9 mouse cellular contexts compared by ENCODE assay signal in the genomic region with DNA sequence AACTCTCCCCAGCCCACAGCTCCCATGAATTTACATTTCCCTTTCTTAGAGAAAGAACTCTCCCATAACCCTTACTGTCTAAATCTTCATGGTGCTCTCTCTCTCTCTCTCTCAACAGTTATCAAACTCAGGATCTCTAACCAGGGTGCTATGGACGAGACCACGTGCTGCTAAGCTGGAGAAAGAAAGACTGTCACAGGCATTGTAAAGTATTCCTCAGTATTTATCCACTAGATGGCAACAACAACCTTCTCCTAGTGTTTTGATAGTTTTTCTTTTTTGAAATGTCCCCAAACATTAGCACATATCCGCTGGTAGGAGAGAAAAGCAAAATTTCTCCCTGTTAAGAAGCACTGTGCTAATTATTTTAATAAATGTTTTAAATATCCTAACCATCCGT. TPM values are rescaled to one million over a fixed set of nuclear protein-coding genes. Genes with fewer than 3 reads are reported as not detected.
A peak's percentile ranks its signal among the peaks of the same experiment; 100 is the strongest.
DNase-seq lines count a peak whose midpoint lies in the region; ATAC-seq and TF ChIP-seq lines count a peak whose summit lies in the region.
"Had no signal": no experiment of that assay in that cellular context is flagged by ENCODE, and none has a peak within 500 bp of the region (broad histone marks: within the 10 kb centered on the region; RNA-seq: fewer than 3 reads in every experiment).

No protein-coding gene starts in this region.

- no peaks in the 10 kb centered on the region for H3K9me3 ChIP-seq in intestine, postnatal 0 days (ENCODE audit: control insufficient read depth)
- no peaks in the 10 kb centered on the region for H3K9me3 ChIP-seq in intestine, embryonic 16.5 days (ENCODE audit: control insufficient read depth, low read length)
- H3K9me3 ChIP-seq in stomach, postnatal 0 days (ENCODE audit: control insufficient read depth, low read length): no peaks in the 10 kb centered on the region
- H3K9me3 ChIP-seq: megakaryocyte, embryonic 14.5 days had no signal

- H3K9ac ChIP-seq in intestine, postnatal 0 days (ENCODE audit: low read depth, low read length): no peak overlapping the region
- no peak overlapping the region for H3K9ac ChIP-seq in intestine, embryonic 16.5 days (ENCODE audit: low read depth, low read length)
- no peak overlapping the region for H3K9ac ChIP-seq in stomach, postnatal 0 days (ENCODE audit: low read length)

- H3K4me1 ChIP-seq in intestine, postnatal 0 days (replicated peaks; ENCODE audit: control insufficient read depth, insufficient read depth, low read length): no peaks in the 10 kb centered on the region
- no peaks in the 10 kb centered on the region for H3K4me1 ChIP-seq in intestine, embryonic 16.5 days (ENCODE audit: control insufficient read depth, insufficient read depth, low read length)
- no peaks in the 10 kb centered on the region for H3K4me1 ChIP-seq in cortical plate, adult 2 months (ENCODE audit: control insufficient read depth, insufficient read depth, low read length)
- H3K4me1 ChIP-seq in stomach, postnatal 0 days (replicated peaks; ENCODE audit: control insufficient read depth, insufficient read depth): no peaks in the 10 kb centered on the region

- peak; percentile 60 for DNase-seq in thymus, postnatal 0 days (ENCODE audit: low spot score)
- no peak for DNase-seq in thymus, postnatal 10 days (ENCODE audit: low spot score in 2 of 2)
- no peak for DNase-seq in stomach, postnatal 0 days (ENCODE audit: low spot score)
- no peak for DNase-seq in cerebellum, postnatal 4 days (ENCODE audit: low spot score in 2 of 2)
- no peak for DNase-seq in yolk sac, embryonic 10.5 days (ENCODE audit: low spot score)

- peak; percentile 58 for TF ChIP-seq CTCF in intestine, postnatal 0 days (IDR thresholded peaks at IDR 0.05; ENCODE audit: low read depth)
- TF ChIP-seq CTCF in cortical plate, adult 2 months (IDR thresholded peaks at IDR 0.05; ENCODE audit: extremely low read depth, insufficient read depth, low read length): 0 out of 2 replicates have a peak, but pooled peaks have one; percentile 11
- TF ChIP-seq CTCF in stomach, postnatal 0 days (IDR thresholded peaks at IDR 0.05; ENCODE audit: low read depth): peak; percentile 64

- no peaks in the 10 kb centered on the region for H3K27me3 ChIP-seq in intestine, postnatal 0 days (replicated peaks; ENCODE audit: control insufficient read depth, insufficient read depth, low read length)
- H3K27me3 ChIP-seq in intestine, embryonic 16.5 days (replicated peaks; ENCODE audit: control insufficient read depth, insufficient read depth, low read length): no peaks in the 10 kb centered on the region
- no peaks in the 10 kb centered on the region for H3K27me3 ChIP-seq in stomach, postnatal 0 days (ENCODE audit: control insufficient read depth, insufficient read depth, low read length)
- H3K27me3 ChIP-seq: megakaryocyte, embryonic 14.5 days had no signal

- no peak for ATAC-seq in intestine, postnatal 0 days
- no peak for ATAC-seq in intestine, embryonic 16.5 days
- ATAC-seq in stomach, postnatal 0 days (ENCODE audit: low FRiP score, low TSS enrichment): no peak

- H3K4me2 ChIP-seq in intestine, postnatal 0 days (replicated peaks; ENCODE audit: low read depth): no peak overlapping the region
- no peak overlapping the region for H3K4me2 ChIP-seq in intestine, embryonic 16.5 days (ENCODE audit: low read depth, low read length)
- H3K4me2 ChIP-seq in stomach, postnatal 0 days (replicated peaks; ENCODE audit: low read depth): no peak overlapping the region

- TF ChIP-seq POLR2A in cortical plate, adult 2 months (IDR thresholded peaks at IDR 0.05; ENCODE audit: extremely low read depth, insufficient read depth, low read length): no peak

- TF ChIP-seq EP300 in stomach, postnatal 0 days (optimal IDR thresholded peaks at IDR 0.05): no peak

- 30% methylated on average over 4 of the region's 4 CpGs for WGBS in intestine, postnatal 0 days
- WGBS in intestine, embryonic 16.5 days: 37% methylated on average over 4 of the region's 4 CpGs
- 31% methylated on average over 4 of the region's 4 CpGs for WGBS in stomach, postnatal 0 days

- no peak overlapping the region for H3K4me3 ChIP-seq in intestine, postnatal 0 days (ENCODE audit: low read depth, low read length)
- H3K4me3 ChIP-seq in intestine, embryonic 16.5 days (ENCODE audit: low read length): no peak overlapping the region
- H3K4me3 ChIP-seq in cortical plate, adult 2 months (ENCODE audit: insufficient read depth, low read length): no peak overlapping the region
- H3K4me3 ChIP-seq in stomach, postnatal 0 days (ENCODE audit: low read depth, low read length): no peak overlapping the region
- H3K4me3 ChIP-seq: megakaryocyte, embryonic 14.5 days had no signal

- H3K27ac ChIP-seq in intestine, postnatal 0 days (ENCODE audit: low read depth, low read length): no peak overlapping the region
- H3K27ac ChIP-seq in intestine, embryonic 16.5 days (ENCODE audit: low read length): no peak overlapping the region
- H3K27ac ChIP-seq in cortical plate, adult 2 months (ENCODE audit: insufficient read depth, low read length): no peak overlapping the region
- H3K27ac ChIP-seq in stomach, postnatal 0 days (replicated peaks): no peak overlapping the region

- no peaks in the 10 kb centered on the region for H3K36me3 ChIP-seq in intestine, postnatal 0 days (ENCODE audit: control insufficient read depth, insufficient read depth)
- no peaks in the 10 kb centered on the region for H3K36me3 ChIP-seq in intestine, embryonic 16.5 days (ENCODE audit: control insufficient read depth, insufficient read depth, low read length)
- H3K36me3 ChIP-seq in stomach, postnatal 0 days (ENCODE audit: control insufficient read depth, insufficient read depth, low read length): no peaks in the 10 kb centered on the region

RNA-seq across cellular contexts. Expression of a gene that starts 12.3 kb away (rescaled TPM):
- polyA plus RNA-seq in intestine, postnatal 0 days (2015; fragmentation: Nextera tagmentation; extraction: Ambion mirVana): 2.6 and 3.7 TPM in 2 replicates
- polyA plus RNA-seq in intestine, embryonic 16.5 days (2015; fragmentation: Nextera tagmentation; extraction: Ambion mirVana): 4.6 and 5.3 TPM in 2 replicates
- polyA plus RNA-seq in thymus, postnatal 0 days (2015; fragmentation: Nextera tagmentation; extraction: Ambion mirVana): 7.2 TPM in 2 replicates
- polyA plus RNA-seq in cortical plate, adult 2 months (2012; rRNA removed): 29.8 and 30.1 TPM in 2 replicates
- polyA plus RNA-seq in stomach, postnatal 0 days (2015; fragmentation: Nextera tagmentation; extraction: Ambion mirVana): 5.0 and 6.4 TPM in 2 replicates

RNA-seq across cellular contexts. Expression of a gene that starts 12.4 kb away (rescaled TPM):
- polyA plus RNA-seq in intestine, postnatal 0 days (2015; fragmentation: Nextera tagmentation; extraction: Ambion mirVana): 2.1 and 3.0 TPM in 2 replicates
- 9.7 and 11.7 TPM in 2 replicates for polyA plus RNA-seq in intestine, embryonic 16.5 days (2015; fragmentation: Nextera tagmentation; extraction: Ambion mirVana)
- polyA plus RNA-seq in thymus, postnatal 0 days (2015; fragmentation: Nextera tagmentation; extraction: Ambion mirVana): 92.1 and 120 TPM in 2 replicates
- polyA plus RNA-seq in cortical plate, adult 2 months (2012; rRNA removed): 3.8 and 3.9 TPM in 2 replicates
- polyA plus RNA-seq in stomach, postnatal 0 days (2015; fragmentation: Nextera tagmentation; extraction: Ambion mirVana): 2.8 and 3.7 TPM in 2 replicates

RNA-seq across cellular contexts. Expression of a gene that starts 42.2 kb away (rescaled TPM):
- polyA plus RNA-seq in intestine, postnatal 0 days (2015; fragmentation: Nextera tagmentation; extraction: Ambion mirVana): not detected in 2 replicates
- polyA plus RNA-seq in intestine, embryonic 16.5 days (2015; fragmentation: Nextera tagmentation; extraction: Ambion mirVana): 0.16 and 0.20 TPM in 2 replicates
- 0.36 and 1.6 TPM in 2 replicates for polyA plus RNA-seq in thymus, postnatal 0 days (2015; fragmentation: Nextera tagmentation; extraction: Ambion mirVana)
- 0.17 and 0.36 TPM in 2 replicates for polyA plus RNA-seq in cortical plate, adult 2 months (2012; rRNA removed)
- polyA plus RNA-seq in stomach, postnatal 0 days (2015; fragmentation: Nextera tagmentation; extraction: Ambion mirVana): 0.10 and 0.18 TPM in 2 replicates

Comparison
In these comparisons a context has a peak if more than half of its experiments do, and no peak if none do; other contexts are left out.
1. CTCF ChIP-seq: peak in every context shown above with its lines; median percentile 64 in stomach, postnatal 0 days; 58 in intestine, postnatal 0 days; 11 in cortical plate, adult 2 months.